Mouse (Mus musculus): ENCODE data around the gene Klhl25. TPM values are rescaled to one million over a fixed set of nuclear protein-coding genes. Genes with fewer than 3 reads are reported as not detected.
"Not testable (repeated sequence)": the region's sequence is repeated elsewhere in the genome, so short reads cannot be mapped to it uniquely, and the experiment has no call there.

The Klhl25 gene
- polyA plus RNA-seq, 1 experiment from 2014 or later, result 33.0 TPM

GRCm38 (mm10) chr7:75822087-75822668 is 25.9 kb upstream of the Klhl25 start:
- Histone ChIP-seq H3K9me3 (ENCODE audit: control insufficient read depth, low read length) (peaks cover 2% of the 10 kb centered on the region; the same call in 1 of the 2 replicates), H3K9ac (ENCODE audit: low read depth, low read length) (no peak overlapping the region), H3K27ac (ENCODE audit: low read depth, low read length) (no peak overlapping the region), H3K27me3 (replicated peaks; ENCODE audit: control insufficient read depth, insufficient read depth, low read length) (no peaks in the 10 kb centered on the region), H3K4me3 (ENCODE audit: low read length) (no peak overlapping the region), H3K36me3 (ENCODE audit: control insufficient read depth, insufficient read depth, low read length) (no peaks in the 10 kb centered on the region), H3K4me1 (ENCODE audit: control insufficient read depth, insufficient read depth, low read depth, low read length) (no peaks in the 10 kb centered on the region), H3K4me2 (ENCODE audit: low read length) (no peak overlapping the region)
- 77% methylated on average over 8 of the region's 8 CpGs for WGBS
- ATAC-seq, result no peak

GRCm38 (mm10) chr7:75823071-75823470 is 25.0 kb upstream of the Klhl25 start:
- Histone ChIP-seq H3K9ac (ENCODE audit: low read depth, low read length) (no peak overlapping the region), H3K4me3 (ENCODE audit: low read length) (no peak overlapping the region), H3K27ac (ENCODE audit: low read depth, low read length) (no peak overlapping the region), H3K27me3 (replicated peaks; ENCODE audit: control insufficient read depth, insufficient read depth, low read length) (no peaks in the 10 kb centered on the region), H3K4me1 (ENCODE audit: control insufficient read depth, insufficient read depth, low read depth, low read length) (no peaks in the 10 kb centered on the region), H3K9me3 (ENCODE audit: control insufficient read depth, low read length) (no peaks in the 10 kb centered on the region), H3K4me2 (ENCODE audit: low read length) (no peak overlapping the region), H3K36me3 (ENCODE audit: control insufficient read depth, insufficient read depth, low read length) (no peaks in the 10 kb centered on the region)
- no peak for ATAC-seq
- WGBS, result 78% methylated on average over 2 of the region's 2 CpGs

- no peak overlapping the region for H3K27ac ChIP-seq (ENCODE audit: low read depth, low read length)
- no peak overlapping the region for H3K4me2 ChIP-seq (ENCODE audit: low read length)
- H3K27me3 ChIP-seq (replicated peaks; ENCODE audit: control insufficient read depth, insufficient read depth, low read length), result no peaks in the 10 kb centered on the region
- H3K36me3 ChIP-seq (ENCODE audit: control insufficient read depth, insufficient read depth, low read length), result no peaks in the 10 kb centered on the region
- no peaks in the 10 kb centered on the region for H3K4me1 ChIP-seq (ENCODE audit: control insufficient read depth, insufficient read depth, low read depth, low read length)
- WGBS, result 58% methylated on average over 3 of the region's 4 CpGs
- no peak for ATAC-seq
- no peak overlapping the region for H3K9ac ChIP-seq (ENCODE audit: low read depth, low read length)
- H3K4me3 ChIP-seq (ENCODE audit: low read length), result no peak overlapping the region
- no peaks in the 10 kb centered on the region for H3K9me3 ChIP-seq (ENCODE audit: control insufficient read depth, low read length)
Measured at GRCm38 (mm10) chr7:75826360-75827103, 21.6 kb upstream of the Klhl25 start.

DNA sequence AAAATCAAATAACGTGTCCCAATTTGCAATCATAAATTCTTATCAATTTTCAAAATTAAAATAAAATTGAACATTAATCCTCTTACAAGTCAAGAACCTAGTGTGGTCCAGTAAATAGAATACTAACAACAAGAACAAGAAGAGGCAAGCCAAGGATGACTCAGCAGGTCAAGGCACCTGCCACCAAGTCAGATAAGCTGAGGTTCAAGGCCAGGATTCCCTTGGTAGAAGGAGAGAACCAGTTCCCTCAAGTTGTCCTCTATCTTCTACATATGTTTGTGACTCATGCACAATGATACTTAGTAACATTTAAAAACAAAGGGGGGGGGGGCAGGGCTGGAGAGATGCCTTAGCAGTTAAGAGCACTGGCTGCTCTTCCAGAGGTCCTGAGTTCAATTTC is 20.8 kb upstream of the Klhl25 start:
- no peaks in the 10 kb centered on the region for H3K36me3 ChIP-seq (ENCODE audit: control insufficient read depth, insufficient read depth, low read length)
- H3K27ac ChIP-seq (ENCODE audit: low read depth, low read length), result no peak overlapping the region
- no peaks in the 10 kb centered on the region for H3K4me1 ChIP-seq (ENCODE audit: control insufficient read depth, insufficient read depth, low read depth, low read length)
- 94% methylated on average over 1 of the region's 1 CpGs for WGBS
- H3K9me3 ChIP-seq (ENCODE audit: control insufficient read depth, low read length), result no peaks in the 10 kb centered on the region
- H3K9ac ChIP-seq (ENCODE audit: low read depth, low read length), result no peak overlapping the region
- no peak overlapping the region for H3K4me3 ChIP-seq (ENCODE audit: low read length)
- no peak overlapping the region for H3K4me2 ChIP-seq (ENCODE audit: low read length)
- no peak for ATAC-seq
- H3K27me3 ChIP-seq (replicated peaks; ENCODE audit: control insufficient read depth, insufficient read depth, low read length), result no peaks in the 10 kb centered on the region

- Histone ChIP-seq H3K9me3 (ENCODE audit: control insufficient read depth, low read length) (no peaks in the 10 kb centered on the region), H3K27ac (ENCODE audit: low read depth, low read length) (no peak overlapping the region), H3K27me3 (replicated peaks; ENCODE audit: control insufficient read depth, insufficient read depth, low read length) (no peaks in the 10 kb centered on the region), H3K4me2 (ENCODE audit: low read length) (no peak overlapping the region), H3K9ac (ENCODE audit: low read depth, low read length) (no peak overlapping the region), H3K36me3 (ENCODE audit: control insufficient read depth, insufficient read depth, low read length) (no peaks in the 10 kb centered on the region), H3K4me1 (ENCODE audit: control insufficient read depth, insufficient read depth, low read depth, low read length) (no peaks in the 10 kb centered on the region), H3K4me3 (ENCODE audit: low read length) (no peak overlapping the region)
- whole genome bisulfite sequencing, result 31% methylated on average over 10 of the region's 10 CpGs
- ATAC-seq, result peak; percentile 72
Measured at GRCm38 (mm10) chr7:75827850-75828249, 20.3 kb upstream of the Klhl25 start.

- Histone ChIP-seq H3K4me2 (ENCODE audit: low read length) (no peak overlapping the region), H3K27me3 (replicated peaks; ENCODE audit: control insufficient read depth, insufficient read depth, low read length) (no peaks in the 10 kb centered on the region), H3K9me3 (ENCODE audit: control insufficient read depth, low read length) (no peaks in the 10 kb centered on the region), H3K4me1 (ENCODE audit: control insufficient read depth, insufficient read depth, low read depth, low read length) (no peaks in the 10 kb centered on the region), H3K9ac (ENCODE audit: low read depth, low read length) (no peak overlapping the region), H3K27ac (ENCODE audit: low read depth, low read length) (no peak overlapping the region), H3K4me3 (ENCODE audit: low read length) (no peak overlapping the region), H3K36me3 (ENCODE audit: control insufficient read depth, insufficient read depth, low read length) (no peaks in the 10 kb centered on the region)
- 91% methylated on average over 5 of the region's 5 CpGs for WGBS
- no peak for ATAC-seq
Measured at GRCm38 (mm10) chr7:75828536-75828935, 19.6 kb upstream of the Klhl25 start.

GRCm38 (mm10) chr7:75830251-75831060 is 17.7 kb upstream of the Klhl25 start:
- Histone ChIP-seq H3K4me3 (ENCODE audit: low read length) (no peak overlapping the region), H3K9ac (ENCODE audit: low read depth, low read length) (no peak overlapping the region), H3K36me3 (ENCODE audit: control insufficient read depth, insufficient read depth, low read length) (no peaks in the 10 kb centered on the region), H3K4me1 (ENCODE audit: control insufficient read depth, insufficient read depth, low read depth, low read length) (no peaks in the 10 kb centered on the region), H3K4me2 (ENCODE audit: low read length) (no peak overlapping the region), H3K27me3 (replicated peaks; ENCODE audit: control insufficient read depth, insufficient read depth, low read length) (no peaks in the 10 kb centered on the region), H3K9me3 (ENCODE audit: control insufficient read depth, low read length) (no peaks in the 10 kb centered on the region), H3K27ac (ENCODE audit: low read depth, low read length) (no peak overlapping the region)
- WGBS, result 72% methylated on average over 6 of the region's 6 CpGs
- ATAC-seq, result no peak

- not testable (repeated sequence) for H3K4me3 ChIP-seq (ENCODE audit: low read length); ATAC-seq; H3K36me3 ChIP-seq (ENCODE audit: control insufficient read depth, insufficient read depth, low read length); H3K4me2 ChIP-seq (ENCODE audit: low read length); H3K27ac ChIP-seq (ENCODE audit: low read depth, low read length); H3K9ac ChIP-seq (ENCODE audit: low read depth, low read length); H3K27me3 ChIP-seq (replicated peaks; ENCODE audit: control insufficient read depth, insufficient read depth, low read length); H3K4me1 ChIP-seq (ENCODE audit: control insufficient read depth, insufficient read depth, low read depth, low read length); H3K9me3 ChIP-seq (ENCODE audit: control insufficient read depth, low read length)
- WGBS, result 85% methylated on average over 3 of the region's 4 CpGs
Measured at GRCm38 (mm10) chr7:75833960-75834359, 14.2 kb upstream of the Klhl25 start.

DNA sequence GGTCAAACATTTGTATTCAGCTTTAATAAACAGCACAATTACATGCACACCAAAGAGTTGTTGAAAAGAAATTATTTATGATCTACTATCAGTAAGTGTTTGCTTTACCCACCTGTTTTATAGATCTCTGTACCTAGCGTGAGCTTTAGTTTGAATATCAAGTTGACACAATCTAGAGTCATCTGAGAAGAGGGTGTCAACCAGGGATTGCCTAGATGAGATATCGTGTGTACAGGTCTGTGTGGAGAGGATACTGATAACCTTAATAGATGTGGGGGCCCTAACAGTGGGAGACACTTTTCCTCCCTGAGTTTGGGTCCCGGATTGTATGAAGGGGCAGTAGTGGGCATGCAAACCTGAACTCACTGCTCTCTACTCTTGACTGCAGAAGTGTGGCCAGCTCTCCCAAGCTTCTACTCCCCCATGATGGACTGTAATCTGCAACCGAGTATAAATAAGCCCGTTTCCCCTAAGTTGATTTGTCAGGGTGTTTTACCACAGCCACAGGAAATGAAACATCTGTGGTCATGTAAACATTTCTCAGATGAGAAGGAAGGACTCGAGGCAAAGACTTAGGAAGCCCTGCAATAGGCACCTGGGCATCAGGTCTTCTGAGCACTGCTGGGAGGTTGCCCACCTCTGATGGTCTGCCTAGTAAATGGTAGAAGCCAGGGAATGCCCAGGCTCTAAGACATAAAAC is 13.0 kb upstream of the Klhl25 start:
- H3K27ac ChIP-seq (ENCODE audit: low read depth, low read length); H3K9me3 ChIP-seq (ENCODE audit: control insufficient read depth, low read length); H3K4me2 ChIP-seq (ENCODE audit: low read length); H3K9ac ChIP-seq (ENCODE audit: low read depth, low read length); H3K27me3 ChIP-seq (replicated peaks; ENCODE audit: control insufficient read depth, insufficient read depth, low read length); ATAC-seq; H3K4me1 ChIP-seq (ENCODE audit: control insufficient read depth, insufficient read depth, low read depth, low read length); H3K4me3 ChIP-seq (ENCODE audit: low read length); H3K36me3 ChIP-seq (ENCODE audit: control insufficient read depth, insufficient read depth, low read length): not testable (repeated sequence)
- 87% methylated on average over 3 of the region's 6 CpGs for WGBS

All from hindbrain, embryonic 16.5 days (tissue).